Mouse (Mus musculus): ENCODE measurements around the gene Fbxo27. TPM values are rescaled to one million over a fixed set of nuclear protein-coding genes. Genes with fewer than 3 reads are reported as not detected.
"Not testable (repeated sequence)": the region's sequence is repeated elsewhere in the genome, so short reads cannot be mapped to it uniquely, and the experiment has no call there.

Gene Fbxo27
- polyA plus RNA-seq (2011; ENCODE audit: insufficient read length, low read depth, missing spikeins), result 3.8 and 5.1 TPM in 2 replicates

- no peak within 1 kb of the TSS for H3K27ac ChIP-seq (ENCODE audit: insufficient read depth, low read length)
- H3K4me1 ChIP-seq (ENCODE audit: control insufficient read depth, insufficient read depth, low read length), result no peaks in the 10 kb centered on the region
- H3K4me3 ChIP-seq (ENCODE audit: insufficient read depth, low read length), result peak within 1 kb of the TSS; percentile 19
- TF ChIP-seq CTCF (IDR thresholded peaks at IDR 0.05; ENCODE audit: borderline replicate concordance, insufficient read depth, low read length) (no peak), POLR2A (IDR thresholded peaks at IDR 0.05; ENCODE audit: low read depth, low read length) (no peak)
These were observed at the start of gene Fbxo27 for GRCm38 (mm10) chr7:28692545-28693320. Gene Fbxo27, plus strand, starts transcription at chr7:28692849.

- H3K4me3 ChIP-seq (ENCODE audit: insufficient read depth, low read length), result no peak overlapping the region
- no peak for TF ChIP-seq CTCF (IDR thresholded peaks at IDR 0.05; ENCODE audit: borderline replicate concordance, insufficient read depth, low read length)
- no peak for TF ChIP-seq POLR2A (IDR thresholded peaks at IDR 0.05; ENCODE audit: low read depth, low read length)
- no peaks in the 10 kb centered on the region for H3K4me1 ChIP-seq (ENCODE audit: control insufficient read depth, insufficient read depth, low read length)
- H3K27ac ChIP-seq (ENCODE audit: insufficient read depth, low read length), result no peak overlapping the region
These were observed 47.3 kb upstream of the Fbxo27 start for GRCm38 (mm10) chr7:28645366-28645765.

DNA sequence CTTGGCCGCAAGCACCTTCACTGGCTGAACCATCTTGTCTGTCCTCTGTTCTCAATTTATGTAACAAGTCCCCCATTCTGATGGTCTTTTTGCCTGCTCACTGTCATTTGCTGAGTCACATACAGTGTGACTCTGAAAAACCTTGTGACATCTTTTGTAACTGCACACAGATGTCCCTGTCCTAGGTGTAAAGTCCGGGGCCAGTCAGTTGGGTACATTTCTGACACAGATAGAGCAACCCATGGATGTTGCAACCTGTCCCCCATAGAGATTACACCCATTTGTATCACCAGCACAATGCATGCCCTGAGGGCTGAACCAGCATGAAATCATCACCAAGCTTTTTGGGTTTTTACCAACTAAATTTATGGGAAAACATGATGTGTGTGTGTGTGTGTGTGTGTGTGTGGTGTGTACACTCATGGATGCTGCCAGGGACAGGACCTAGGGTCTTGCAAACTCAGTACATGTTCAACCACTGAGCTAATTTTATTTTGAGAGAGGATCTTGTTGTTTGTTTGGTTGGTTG is 46.6 kb upstream of the Fbxo27 start:
- no peaks in the 10 kb centered on the region for H3K4me1 ChIP-seq (ENCODE audit: control insufficient read depth, insufficient read depth, low read length)
- TF ChIP-seq CTCF (IDR thresholded peaks at IDR 0.05; ENCODE audit: borderline replicate concordance, insufficient read depth, low read length) (no peak), POLR2A (IDR thresholded peaks at IDR 0.05; ENCODE audit: low read depth, low read length) (no peak)
- no peak overlapping the region for H3K27ac ChIP-seq (ENCODE audit: insufficient read depth, low read length)
- no peak overlapping the region for H3K4me3 ChIP-seq (ENCODE audit: insufficient read depth, low read length)

GRCm38 (mm10) chr7:28647016-28647415 is 45.6 kb upstream of the Fbxo27 start:
- no peaks in the 10 kb centered on the region for H3K4me1 ChIP-seq (ENCODE audit: control insufficient read depth, insufficient read depth, low read length)
- no peak overlapping the region for H3K4me3 ChIP-seq (ENCODE audit: insufficient read depth, low read length)
- TF ChIP-seq CTCF (IDR thresholded peaks at IDR 0.05; ENCODE audit: borderline replicate concordance, insufficient read depth, low read length) (peak; percentile 5; the same call in 1 of the 2 replicates), POLR2A (IDR thresholded peaks at IDR 0.05; ENCODE audit: low read depth, low read length) (no peak)
- no peak overlapping the region for H3K27ac ChIP-seq (ENCODE audit: insufficient read depth, low read length)

GRCm38 (mm10) chr7:28651157-28651556 is 41.5 kb upstream of the Fbxo27 start:
- Histone ChIP-seq H3K4me1 (ENCODE audit: control insufficient read depth, insufficient read depth, low read length) (no peaks in the 10 kb centered on the region), H3K27ac (ENCODE audit: insufficient read depth, low read length) (no peak overlapping the region), H3K4me3 (ENCODE audit: insufficient read depth, low read length) (no peak overlapping the region)
- TF ChIP-seq CTCF (IDR thresholded peaks at IDR 0.05; ENCODE audit: borderline replicate concordance, insufficient read depth, low read length), result no peak
- no peak for TF ChIP-seq POLR2A (IDR thresholded peaks at IDR 0.05; ENCODE audit: low read depth, low read length)

DNA sequence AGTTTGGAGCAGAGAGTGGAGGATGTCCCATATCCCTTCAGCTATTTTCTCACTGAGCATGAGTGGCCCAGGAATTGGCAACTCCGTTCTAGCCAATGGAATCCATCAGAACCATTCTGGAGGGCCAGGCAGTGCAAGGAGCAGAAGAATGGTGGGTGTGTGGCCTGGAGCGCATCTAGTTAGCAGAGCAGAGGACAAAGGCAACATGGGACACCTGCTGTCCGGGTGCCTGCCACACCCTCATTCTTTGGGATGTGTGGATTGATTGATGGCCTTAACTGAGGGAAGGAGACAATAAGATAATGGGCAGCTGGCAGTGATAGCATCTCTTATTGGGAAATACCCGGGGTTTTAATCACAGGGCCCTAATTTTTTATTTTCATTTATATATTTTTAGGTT is 36.2 kb upstream of the Fbxo27 start:
- Histone ChIP-seq H3K27ac (ENCODE audit: insufficient read depth, low read length) (no peak overlapping the region), H3K4me1 (ENCODE audit: control insufficient read depth, insufficient read depth, low read length) (no peaks in the 10 kb centered on the region), H3K4me3 (ENCODE audit: insufficient read depth, low read length) (no peak overlapping the region)
- TF ChIP-seq CTCF (IDR thresholded peaks at IDR 0.05; ENCODE audit: borderline replicate concordance, insufficient read depth, low read length) (no peak), POLR2A (IDR thresholded peaks at IDR 0.05; ENCODE audit: low read depth, low read length) (no peak)

DNA sequence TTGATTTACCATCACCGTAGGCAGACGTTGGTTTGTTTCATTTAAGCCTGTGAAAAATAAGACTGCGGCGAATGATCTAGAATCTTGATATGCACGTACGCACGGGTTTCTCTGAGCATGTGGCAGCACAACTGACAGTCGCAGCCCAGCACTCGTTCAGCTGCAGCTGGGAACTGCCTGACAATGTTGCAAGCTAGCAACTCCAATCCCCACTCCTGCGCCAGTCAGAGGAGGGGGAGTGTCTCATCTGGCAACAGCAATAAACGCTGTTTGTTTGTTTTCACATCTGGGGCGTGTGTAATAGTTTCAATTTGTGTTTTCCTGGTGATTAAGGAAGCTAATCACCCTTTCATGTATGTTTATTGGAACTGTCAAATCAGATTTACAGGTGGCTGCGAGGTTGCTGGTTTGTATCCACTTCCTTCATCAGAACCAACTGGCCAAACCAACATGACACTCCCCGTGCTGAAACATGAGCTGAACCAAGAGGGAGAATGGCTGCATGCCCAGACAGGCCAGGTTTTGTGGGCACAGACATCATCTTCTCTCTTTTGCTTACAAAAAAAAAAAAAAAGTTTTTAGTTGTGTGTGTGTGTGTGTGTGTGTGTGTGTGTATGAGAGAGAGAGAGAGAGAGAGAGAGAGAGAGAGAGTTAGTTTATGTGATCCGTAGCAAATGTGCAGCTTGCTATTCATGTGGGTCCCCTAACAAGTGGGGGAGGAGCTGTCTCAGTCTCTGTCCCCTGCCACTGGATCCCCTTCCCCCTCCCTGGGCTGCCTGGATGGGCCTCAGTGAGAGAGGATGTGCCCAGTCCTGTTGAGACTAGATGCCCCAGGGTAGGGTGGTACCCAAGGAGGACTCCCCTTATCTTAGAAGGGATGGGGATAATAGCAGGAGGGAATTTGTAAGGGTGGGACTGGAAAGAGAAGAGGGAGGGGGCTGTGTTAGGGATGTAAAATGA is 26.7 kb upstream of the Fbxo27 start:
- H3K27ac ChIP-seq (ENCODE audit: insufficient read depth, low read length), result no peak overlapping the region
- TF ChIP-seq CTCF (IDR thresholded peaks at IDR 0.05; ENCODE audit: borderline replicate concordance, insufficient read depth, low read length), result no peak
- no peak for TF ChIP-seq POLR2A (IDR thresholded peaks at IDR 0.05; ENCODE audit: low read depth, low read length)
- no peaks in the 10 kb centered on the region for H3K4me1 ChIP-seq (ENCODE audit: control insufficient read depth, insufficient read depth, low read length)
- H3K4me3 ChIP-seq (ENCODE audit: insufficient read depth, low read length), result no peak overlapping the region

- TF ChIP-seq CTCF (IDR thresholded peaks at IDR 0.05; ENCODE audit: borderline replicate concordance, insufficient read depth, low read length) (no peak), POLR2A (IDR thresholded peaks at IDR 0.05; ENCODE audit: low read depth, low read length) (no peak)
- Histone ChIP-seq H3K4me1 (ENCODE audit: control insufficient read depth, insufficient read depth, low read length) (no peaks in the 10 kb centered on the region), H3K4me3 (ENCODE audit: insufficient read depth, low read length) (no peak overlapping the region), H3K27ac (ENCODE audit: insufficient read depth, low read length) (no peak overlapping the region)
These were observed 21.5 kb upstream of the Fbxo27 start for GRCm38 (mm10) chr7:28671172-28671571.

- no peak overlapping the region for H3K27ac ChIP-seq (ENCODE audit: insufficient read depth, low read length)
- H3K4me3 ChIP-seq (ENCODE audit: insufficient read depth, low read length), result no peak overlapping the region
- TF ChIP-seq CTCF (IDR thresholded peaks at IDR 0.05; ENCODE audit: borderline replicate concordance, insufficient read depth, low read length) (no peak), POLR2A (IDR thresholded peaks at IDR 0.05; ENCODE audit: low read depth, low read length) (no peak)
- no peaks in the 10 kb centered on the region for H3K4me1 ChIP-seq (ENCODE audit: control insufficient read depth, insufficient read depth, low read length)
These were observed 20.4 kb upstream of the Fbxo27 start for GRCm38 (mm10) chr7:28672276-28672675.

- not testable (repeated sequence) for H3K4me1 ChIP-seq (ENCODE audit: control insufficient read depth, insufficient read depth, low read length); H3K27ac ChIP-seq (ENCODE audit: insufficient read depth, low read length); H3K4me3 ChIP-seq (ENCODE audit: insufficient read depth, low read length)
These were observed 19.9 kb upstream of the Fbxo27 start for GRCm38 (mm10) chr7:28672786-28673185.
